Mouse (Mus musculus): ENCODE measurements around the gene Tlr12. TPM values are rescaled to one million over a fixed set of nuclear protein-coding genes. Genes with fewer than 3 reads are reported as not detected.
"Not testable (repeated sequence)": the region's sequence is repeated elsewhere in the genome, so short reads cannot be mapped to it uniquely, and the experiment has no call there.

The Tlr12 gene
- 1 to 10 TPM in 1 of 2 experiments, under 1 TPM in 1; 0.89 to 1.0 TPM for total RNA-seq (2021)

GRCm38 (mm10) chr4:128618246-128618911 is at the start of gene Tlr12:
TSS of gene Tlr12 (minus strand) at chr4:128618619.
- DNase-seq (ENCODE audit: low spot score in 2 of 2): no peak
- intact Hi-C loops (cut with DNase I): loop anchor here (5.0 kb wide), 1 partner anchor 239 kb away; no protein-coding TSS in a partner anchor

GRCm38 (mm10) chr4:128667195-128667594 is 48.8 kb upstream of the Tlr12 start:
- DNase-seq (ENCODE audit: low spot score in 2 of 2); intact Hi-C loops (cut with DNase I): not testable (repeated sequence)

DNA sequence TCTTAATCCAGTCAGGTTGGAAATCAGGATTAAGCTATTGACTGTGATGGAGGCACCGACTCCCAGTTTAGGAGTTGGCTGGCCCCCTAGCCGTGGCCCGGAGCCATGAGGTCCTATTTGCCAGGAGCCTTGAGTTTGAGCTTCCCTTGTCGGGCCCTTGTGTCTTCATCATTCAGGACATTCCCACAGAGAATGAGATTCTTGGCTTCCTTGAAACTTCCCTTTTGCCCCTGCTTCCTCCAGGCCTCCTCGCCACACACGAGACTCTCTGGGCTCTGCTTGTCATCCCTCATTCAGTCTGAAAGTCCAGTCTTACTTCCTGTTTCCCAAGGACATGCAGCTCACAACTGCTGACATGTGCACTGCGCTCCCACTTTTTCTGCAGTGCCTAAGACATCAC is 47.9 kb upstream of the Tlr12 start:
- DNase-seq (ENCODE audit: low spot score in 2 of 2); intact Hi-C loops (cut with DNase I): not testable (repeated sequence)

GRCm38 (mm10) chr4:128664002-128664401 is 45.6 kb upstream of the Tlr12 start:
- intact Hi-C loops (cut with DNase I): no loop called here
- DNase-seq (ENCODE audit: low spot score in 2 of 2): no peak

- no peak for DNase-seq (ENCODE audit: low spot score in 2 of 2)
Observed at GRCm38 (mm10) chr4:128661063-128661462, 42.6 kb upstream of the Tlr12 start.

GRCm38 (mm10) chr4:128660196-128660595 is 41.8 kb upstream of the Tlr12 start:
- peak in 1 of 2 experiments; percentile 51 for DNase-seq (ENCODE audit: low spot score in 2 of 2)
- intact Hi-C loops (cut with DNase I): no loop called here

More at GRCm38 (mm10) chr4:128661063-128661462, 42.6 kb upstream of the Tlr12 start:
- intact Hi-C loops (cut with DNase I): no loop called here

DNA sequence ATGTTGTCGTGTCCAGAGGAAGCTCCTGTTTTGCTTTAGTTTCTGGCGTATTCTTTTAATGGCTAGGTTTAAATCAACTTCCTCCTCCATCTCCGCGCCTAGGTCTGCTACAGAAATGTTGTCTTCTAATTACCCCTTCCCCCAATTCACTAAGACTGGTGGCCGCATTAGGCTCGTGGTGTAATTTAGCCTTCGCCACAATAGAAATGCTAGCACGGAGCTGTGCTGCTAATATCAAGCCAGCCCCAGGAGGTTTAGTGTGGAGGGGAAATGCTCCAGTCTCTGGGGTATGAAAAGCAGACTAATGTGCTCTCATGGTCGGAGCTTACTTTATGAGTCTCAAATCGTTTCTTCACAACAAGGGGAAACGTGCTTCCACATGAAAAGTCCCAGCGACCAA is 37.0 kb upstream of the Tlr12 start:
- DNase-seq (ENCODE audit: low spot score in 2 of 2): no peak
- intact Hi-C loops (cut with DNase I): loop anchor here (2.0 kb wide), 1 partner anchor 43 kb away; no protein-coding TSS in a partner anchor

DNA sequence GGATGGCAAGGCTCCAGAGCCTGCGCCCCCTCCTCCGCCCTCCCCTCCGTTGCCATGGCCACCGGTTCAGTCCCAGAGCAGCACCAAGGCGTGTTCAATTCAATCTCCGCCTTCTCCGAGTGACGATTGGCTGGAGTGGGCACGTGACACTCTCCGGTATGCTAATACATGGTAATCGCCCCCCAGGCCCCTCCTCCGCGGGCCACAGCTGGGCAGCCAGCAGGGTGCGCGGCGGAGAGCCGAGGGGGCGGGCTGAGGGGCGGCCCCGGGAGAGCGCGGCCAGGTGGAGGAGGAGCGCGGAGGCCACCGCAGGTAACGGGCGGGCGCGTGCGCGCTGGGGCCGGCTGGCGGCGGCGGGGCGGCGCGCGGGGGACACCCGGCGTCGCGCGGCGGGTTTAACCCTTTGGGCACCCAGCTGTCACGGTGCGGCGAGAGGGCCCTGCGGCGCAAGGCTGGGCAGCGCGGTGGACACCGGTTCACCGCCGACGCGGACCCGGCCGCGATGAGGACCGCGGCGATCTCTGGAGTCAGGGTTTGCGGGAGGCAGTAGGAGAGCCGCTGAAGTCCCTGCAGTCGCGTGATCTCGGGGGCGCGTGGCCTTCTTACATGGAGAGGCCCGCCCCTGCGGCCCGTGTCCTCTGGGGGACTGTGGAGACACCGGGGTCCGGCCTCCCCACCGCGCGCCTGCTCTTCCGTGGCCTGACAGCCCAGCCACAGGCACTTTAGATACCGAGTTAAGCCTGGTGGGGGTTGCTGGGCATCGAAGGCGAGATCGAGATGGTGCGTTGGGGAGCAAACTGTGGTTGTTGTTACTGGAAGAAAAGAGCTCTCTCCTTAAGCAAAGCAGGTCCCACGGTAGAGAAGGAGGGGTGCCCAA is 36.3 kb upstream of the Tlr12 start, which contains the start of gene Phc2:
Gene Phc2 (plus strand): TSS at position 198 of the 877 bp plus-strand sequence.
- intact Hi-C loops (cut with DNase I): loop anchor here (1.0 to 2.0 kb wide), 2 partner anchors 42 to 44 kb away; no protein-coding TSS in a partner anchor
- peak; percentile 97 to 98 for DNase-seq (ENCODE audit: low spot score in 2 of 2)

DNA sequence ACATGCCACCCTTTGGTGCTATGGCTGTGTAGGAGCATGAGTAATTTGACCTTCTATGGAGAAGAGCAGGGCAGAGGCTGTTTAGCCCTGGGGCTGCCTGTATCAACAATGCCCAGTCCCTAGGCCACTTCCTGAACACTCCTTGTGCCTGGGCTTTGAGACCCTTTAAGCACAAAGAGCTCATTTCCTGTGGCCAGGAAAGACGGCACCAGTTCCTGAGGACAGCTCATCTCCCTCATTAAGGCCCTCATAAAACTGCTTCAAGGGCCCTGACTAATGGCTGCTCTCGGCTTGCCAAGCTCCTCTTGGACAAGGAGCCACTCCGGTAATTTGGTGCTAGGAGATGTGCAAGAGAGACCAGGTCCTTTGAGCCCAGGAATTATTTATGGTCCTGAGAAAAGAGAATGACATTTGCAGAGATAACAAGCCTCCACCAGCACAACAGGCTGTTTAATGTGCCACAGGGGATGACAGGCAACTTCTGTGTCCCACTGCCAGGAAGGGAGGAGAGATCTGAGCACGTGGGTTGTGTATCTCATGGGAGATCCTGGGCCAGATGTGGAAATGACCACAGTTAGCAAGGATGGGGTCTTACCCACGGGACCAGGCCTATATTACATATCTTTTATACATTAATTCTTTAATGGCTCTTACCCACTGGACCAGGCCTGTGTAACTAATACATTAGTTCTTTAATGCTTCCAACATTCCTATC is 34.3 kb upstream of the Tlr12 start:
- DNase-seq (ENCODE audit: low spot score in 2 of 2): no peak
- intact Hi-C loops (cut with DNase I): no loop called here

DNA sequence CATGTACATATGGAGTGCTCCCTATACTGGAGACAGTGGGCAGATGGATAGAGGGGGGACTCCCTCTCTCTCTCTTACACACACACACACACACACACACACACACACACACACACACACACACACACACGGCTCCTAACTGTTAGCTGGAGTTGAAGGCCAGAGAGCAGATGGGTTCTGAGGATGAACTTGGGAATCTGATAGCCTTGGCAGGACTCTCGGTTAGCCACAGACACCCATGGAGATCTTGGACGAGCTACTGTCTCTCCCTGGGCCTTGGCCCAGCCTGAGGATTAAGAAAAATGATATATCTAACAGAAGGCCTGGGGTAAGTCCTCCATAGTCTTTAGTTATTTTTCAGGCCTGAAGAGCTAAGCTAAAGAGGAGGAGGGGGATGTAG is 33.1 kb upstream of the Tlr12 start:
- DNase-seq (ENCODE audit: low spot score in 2 of 2): no peak
- intact Hi-C loops (cut with DNase I): no loop called here

- DNase-seq (ENCODE audit: low spot score in 2 of 2): no peak
- intact Hi-C loops (cut with DNase I): no loop called here
Observed at GRCm38 (mm10) chr4:128648567-128649255, 30.3 kb upstream of the Tlr12 start.

DNA sequence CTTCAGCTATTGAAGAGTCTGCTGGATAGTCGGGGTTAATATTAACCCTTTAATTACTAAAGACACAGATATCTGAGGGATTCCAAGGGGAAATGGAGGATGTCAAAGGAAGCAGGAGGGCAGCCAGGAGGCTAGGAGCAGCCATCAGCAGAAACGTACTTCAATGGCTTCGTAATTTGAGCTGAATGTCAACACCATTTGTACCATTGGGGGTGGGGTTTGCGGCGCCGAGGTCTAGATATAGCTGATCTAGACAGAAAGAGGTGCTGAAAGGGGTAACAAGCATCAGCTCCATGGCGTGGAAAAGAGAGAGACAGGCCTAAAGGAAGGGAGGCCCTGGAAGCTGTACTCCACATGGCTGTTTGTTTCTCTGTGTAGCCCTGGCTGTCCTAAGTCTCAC is 28.3 kb upstream of the Tlr12 start:
- no peak for DNase-seq (ENCODE audit: low spot score in 2 of 2)
- intact Hi-C loops (cut with DNase I): no loop called here

DNA sequence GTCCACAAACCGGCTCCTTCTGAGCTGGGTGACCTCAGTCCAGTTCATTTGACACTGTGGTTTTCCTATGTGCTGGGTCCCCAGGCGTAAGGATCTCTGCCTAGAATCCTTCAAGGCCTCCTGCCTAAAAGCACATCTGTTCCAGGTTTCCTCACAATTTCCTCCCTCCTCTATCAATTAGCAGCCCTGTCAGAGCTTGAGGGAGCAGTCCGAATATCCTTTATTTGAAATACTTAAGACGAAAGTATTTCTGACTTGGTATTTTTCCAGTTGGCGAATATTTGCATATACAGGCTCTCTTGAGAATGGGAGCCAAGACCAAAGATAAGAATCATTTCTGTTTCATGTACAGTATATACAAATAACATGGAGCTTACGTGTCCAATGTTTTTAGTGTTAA is 27.5 kb upstream of the Tlr12 start:
- intact Hi-C loops (cut with DNase I): no loop called here
- DNase-seq (ENCODE audit: low spot score in 2 of 2): no peak

DNA sequence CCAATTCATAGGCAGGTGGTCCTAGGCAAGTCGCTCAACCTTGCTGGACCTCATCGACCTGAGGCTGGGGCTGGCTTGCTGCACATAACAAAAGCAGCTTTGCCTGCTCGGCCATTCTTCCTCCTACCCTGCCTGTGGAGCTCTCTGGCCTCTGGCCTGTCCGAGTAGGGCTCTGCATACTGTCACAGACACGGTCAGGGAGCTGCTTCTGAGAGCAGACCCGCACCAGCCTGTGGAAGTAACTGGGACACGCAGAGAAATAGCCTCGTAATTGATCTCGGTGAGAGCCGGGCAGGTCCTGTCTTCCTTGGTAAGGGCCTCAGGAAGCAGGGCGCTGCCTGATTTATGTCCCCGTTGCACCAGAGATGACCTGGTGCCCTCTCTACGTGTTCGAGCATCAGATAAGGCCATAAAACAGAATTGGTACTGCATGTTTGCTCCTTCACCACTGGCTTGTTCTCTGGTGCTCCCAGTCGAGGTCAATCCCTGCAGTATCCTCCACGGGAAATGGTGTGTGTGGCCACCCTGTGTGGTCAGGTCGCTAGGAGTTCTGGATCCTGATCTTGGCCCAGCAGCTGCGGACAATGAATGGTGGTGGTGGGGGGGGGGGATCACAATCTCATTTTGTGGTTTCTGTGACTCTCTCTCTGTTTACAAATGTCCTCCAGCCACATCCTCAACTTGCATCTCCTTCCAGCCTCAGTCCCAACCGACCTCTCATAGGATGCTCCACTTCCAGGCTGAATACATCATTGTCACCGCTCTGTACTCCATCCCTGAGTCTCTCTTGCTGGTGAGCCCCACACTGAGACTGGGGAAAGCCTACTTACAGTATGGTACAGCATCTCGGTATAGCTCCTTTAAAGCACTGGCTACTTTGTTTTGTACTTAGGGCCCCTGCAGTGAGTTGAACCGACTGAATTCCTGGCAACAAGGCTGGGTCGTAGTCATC is 23.6 kb upstream of the Tlr12 start:
- intact Hi-C loops (cut with DNase I): no loop called here
- DNase-seq (ENCODE audit: low spot score in 2 of 2): no peak

- intact Hi-C loops (cut with DNase I): no loop called here
- DNase-seq (ENCODE audit: low spot score in 2 of 2): peak in 1 of 2 experiments; percentile 18
Observed at GRCm38 (mm10) chr4:128638265-128638923, 20.0 kb upstream of the Tlr12 start.

DNA sequence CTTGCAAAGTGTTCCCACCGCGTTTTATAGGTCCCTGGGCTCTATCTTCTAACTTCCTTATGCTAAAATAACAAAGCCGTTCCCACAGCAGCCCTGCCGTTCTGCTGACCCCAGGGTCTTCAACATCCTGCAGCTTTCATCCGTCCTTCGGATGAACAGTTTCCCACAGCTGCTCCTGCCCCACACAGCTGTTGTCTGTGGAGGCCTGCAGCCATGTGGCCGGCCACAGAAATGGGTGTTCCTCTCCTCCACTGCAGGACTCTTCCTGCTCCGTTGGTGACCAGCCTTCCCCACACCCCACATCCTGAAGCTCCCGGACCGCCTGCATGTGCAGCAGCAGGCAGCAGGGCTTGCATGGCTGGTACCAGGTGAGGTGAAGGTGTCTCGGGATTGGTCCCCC is 18.8 kb upstream of the Tlr12 start:
- DNase-seq (ENCODE audit: low spot score in 2 of 2): no peak
- intact Hi-C loops (cut with DNase I): no loop called here

- no peak for DNase-seq (ENCODE audit: low spot score in 2 of 2)
- intact Hi-C loops (cut with DNase I): no loop called here
Observed at GRCm38 (mm10) chr4:128635894-128636585, 17.6 kb upstream of the Tlr12 start.

Data from left cerebral cortex, postnatal 25 days (tissue).